ENCODE assay signal across 12 mouse cellular contexts in genomic region chr7:98771134-98771775, GRCm38 (mm10).
DNase-seq lines count a peak whose midpoint lies in the region; ATAC-seq and TF ChIP-seq lines count a peak whose summit lies in the region.
"Had no signal": no experiment of that assay in that cellular context is flagged by ENCODE, and none has a peak within 500 bp of the region (broad histone marks: within the 10 kb centered on the region; RNA-seq: fewer than 3 reads in every experiment).

No protein-coding gene starts in this region.

- DNase-seq in heart, embryonic 10.5 days (ENCODE audit: low spot score) = no peak
- DNase-seq in heart, adult 2 months = no peak
- DNase-seq in stomach, postnatal 0 days (ENCODE audit: low spot score) = no peak
- peak; percentile 68 to 71 for DNase-seq in cerebellum, postnatal 10 days
- DNase-seq in right cerebral cortex, postnatal 4 days = no peak
- no peak for DNase-seq in right cerebral cortex, postnatal 10 days (ENCODE audit: low spot score in 2 of 2)

- H3K4me1 ChIP-seq in heart, embryonic 10.5 days = peaks cover 47% of the 10 kb centered on the region
- H3K4me1 ChIP-seq in heart, adult 2 months (ENCODE audit: control insufficient read depth, insufficient read depth, low read length) = peaks cover 2% of the 10 kb centered on the region; the same call in 1 of the 2 replicates
- H3K4me1 ChIP-seq in stomach, embryonic 16.5 days (ENCODE audit: control insufficient read depth, insufficient read depth, low read length) = peaks cover 24% of the 10 kb centered on the region
- peaks cover 5% of the 10 kb centered on the region for H3K4me1 ChIP-seq in stomach, postnatal 0 days (replicated peaks; ENCODE audit: control insufficient read depth, insufficient read depth)

- TF ChIP-seq CTCF in heart, adult 2 months (IDR thresholded peaks at IDR 0.05) = no peak
- TF ChIP-seq CTCF in stomach, postnatal 0 days (IDR thresholded peaks at IDR 0.05; ENCODE audit: low read depth) = no peak

- no peak for TF ChIP-seq EP300 in heart, adult 2 months (IDR thresholded peaks at IDR 0.05; ENCODE audit: insufficient read depth, low read depth, low read length)
- TF ChIP-seq EP300 in stomach, postnatal 0 days (optimal IDR thresholded peaks at IDR 0.05) = no peak

- TF ChIP-seq POLR2A in heart, adult 2 months (IDR thresholded peaks at IDR 0.05; ENCODE audit: insufficient read depth, low read depth, low read length) = no peak

- H3K79me2 ChIP-seq in heart, adult 2 months (replicated peaks; ENCODE audit: control insufficient read depth, insufficient read depth, low read length) = no peaks in the 10 kb centered on the region
- no peaks in the 10 kb centered on the region for H3K79me2 ChIP-seq in macrophage (ENCODE audit: inconsistent target)

- H3K36me3 ChIP-seq in heart, embryonic 10.5 days = no peaks in the 10 kb centered on the region
- no peaks in the 10 kb centered on the region for H3K36me3 ChIP-seq in heart, adult 2 months (ENCODE audit: control insufficient read depth, insufficient read depth, low read length)
- H3K36me3 ChIP-seq in stomach, embryonic 16.5 days (ENCODE audit: control insufficient read depth, insufficient read depth, low read length) = no peaks in the 10 kb centered on the region
- no peaks in the 10 kb centered on the region for H3K36me3 ChIP-seq in stomach, postnatal 0 days (ENCODE audit: control insufficient read depth, insufficient read depth, low read length)
- no peaks in the 10 kb centered on the region for H3K36me3 ChIP-seq in macrophage (ENCODE audit: inconsistent target)
- H3K36me3 ChIP-seq: neural tube, embryonic 12.5 days had no signal

- 46% methylated on average over 7 of the region's 7 CpGs for WGBS in heart, embryonic 10.5 days
- WGBS in heart, adult 2 months = 53% methylated on average over 7 of the region's 7 CpGs
- 56% methylated on average over 7 of the region's 7 CpGs for WGBS in stomach, embryonic 16.5 days
- WGBS in stomach, postnatal 0 days = 69% methylated on average over 7 of the region's 7 CpGs
- WGBS in macrophage (ENCODE audit: missing documents) = 48% methylated on average over 7 of the region's 7 CpGs

- H3K4me3 ChIP-seq in heart, embryonic 10.5 days = no peak overlapping the region
- H3K4me3 ChIP-seq in heart, adult 2 months = no peak overlapping the region
- H3K4me3 ChIP-seq in stomach, embryonic 16.5 days (replicated peaks; ENCODE audit: low read length) = no peak overlapping the region
- no peak overlapping the region for H3K4me3 ChIP-seq in stomach, postnatal 0 days (ENCODE audit: low read depth, low read length)
- H3K4me3 ChIP-seq in macrophage (ENCODE audit: inconsistent target) = no peak overlapping the region
- H3K4me3 ChIP-seq: forebrain, embryonic 13.5 days; neural tube, embryonic 12.5 days had no signal

- H3K4me2 ChIP-seq in stomach, embryonic 16.5 days (ENCODE audit: low read depth, low read length) = no peak overlapping the region
- H3K4me2 ChIP-seq in stomach, postnatal 0 days (replicated peaks; ENCODE audit: low read depth) = no peak overlapping the region
- H3K4me2 ChIP-seq: forebrain, embryonic 13.5 days; midbrain, embryonic 11.5 days had no signal

- H3K27me3 ChIP-seq in heart, embryonic 10.5 days (ENCODE audit: insufficient read depth, poor library complexity, severe bottlenecking) = peaks cover 17% of the 10 kb centered on the region
- H3K27me3 ChIP-seq in heart, adult 2 months (ENCODE audit: control insufficient read depth, insufficient read depth, low read length) = no peaks in the 10 kb centered on the region
- no peaks in the 10 kb centered on the region for H3K27me3 ChIP-seq in stomach, embryonic 16.5 days (ENCODE audit: control insufficient read depth, insufficient read depth, low read length)
- H3K27me3 ChIP-seq in stomach, postnatal 0 days (ENCODE audit: control insufficient read depth, insufficient read depth, low read length) = no peaks in the 10 kb centered on the region
- H3K27me3 ChIP-seq: neural tube, embryonic 12.5 days had no signal

- no peak overlapping the region for H3K9ac ChIP-seq in heart, adult 2 months (ENCODE audit: low read depth, low read length)
- no peak overlapping the region for H3K9ac ChIP-seq in stomach, embryonic 16.5 days (ENCODE audit: low read length)
- no peak overlapping the region for H3K9ac ChIP-seq in stomach, postnatal 0 days (ENCODE audit: low read length)
- H3K9ac ChIP-seq: forebrain, embryonic 13.5 days; liver, embryonic 14.5 days; neural tube, embryonic 12.5 days had no signal

- H3K27ac ChIP-seq in heart, embryonic 10.5 days = peak overlapping the region; percentile 79
- H3K27ac ChIP-seq in heart, adult 2 months = no peak overlapping the region
- 0 out of 2 replicates have a peak overlapping the region, but pooled peaks have one; percentile 41 for H3K27ac ChIP-seq in stomach, embryonic 16.5 days (ENCODE audit: low read length)
- no peak overlapping the region for H3K27ac ChIP-seq in stomach, postnatal 0 days (replicated peaks)
- peak overlapping the region; percentile 41 for H3K27ac ChIP-seq in macrophage
- H3K27ac ChIP-seq: forebrain, embryonic 13.5 days; liver, embryonic 14.5 days; neural tube, embryonic 12.5 days had no signal

- ATAC-seq in stomach, embryonic 16.5 days (ENCODE audit: insufficient read depth, low FRiP score) = no peak
- ATAC-seq in stomach, postnatal 0 days (ENCODE audit: low FRiP score, low TSS enrichment) = no peak
- ATAC-seq: forebrain, embryonic 13.5 days had no signal

- intact Hi-C loops in heart, adult 2 months (cut with DNase I) = loop anchor here (10.0 kb wide), 1 partner anchor 126 kb away; no protein-coding TSS in a partner anchor

- no peaks in the 10 kb centered on the region for H3K9me3 ChIP-seq in heart, embryonic 10.5 days
- no peaks in the 10 kb centered on the region for H3K9me3 ChIP-seq in stomach, embryonic 16.5 days (replicated peaks; ENCODE audit: control insufficient read depth, low read length)
- H3K9me3 ChIP-seq in stomach, postnatal 0 days (ENCODE audit: control insufficient read depth, low read length) = no peaks in the 10 kb centered on the region
- H3K9me3 ChIP-seq: forebrain, embryonic 13.5 days; neural tube, embryonic 12.5 days had no signal

Comparison
In these comparisons a context has a peak if more than half of its experiments do, and no peak if none do; other contexts are left out.
1. H3K27ac ChIP-seq: peak in heart, embryonic 10.5 days (single experiment), stomach, embryonic 16.5 days (single experiment) and macrophage (single experiment); none in heart, adult 2 months (single experiment) and stomach, postnatal 0 days (single experiment).
2. DNase-seq: peak in cerebellum, postnatal 10 days (2 of 2); none in heart, embryonic 10.5 days (single experiment), heart, adult 2 months (0 of 2), stomach, postnatal 0 days (single experiment), right cerebral cortex, postnatal 4 days (single experiment) and right cerebral cortex, postnatal 10 days (0 of 2).